Mouse (Mus musculus) bone marrow, adult 2 months (tissue): ENCODE data around the gene 2900026A02Rik.

Experiments
- CTCF ChIP-seq: fragments of 200-500 bp; IDR thresholded peaks from 2 replicates; pipeline ENCODE4 v1.5.1; 2011; ENCODE audit warnings: low read length, control low read depth; ENCODE audit not compliant: control insufficient read depth, insufficient read depth
- POLR2A ChIP-seq: fragments of 200-500 bp; IDR thresholded peaks from 2 replicates; pipeline ENCODE4 v1.6.1; 2011; ENCODE audit warnings: low read depth, mild to moderate bottlenecking, control low read depth, low read length, borderline replicate concordance; ENCODE audit not compliant: control insufficient read depth

GRCm38 (mm10) chr5:113090750-113091149 lies 130.3 kb downstream of the 2900026A02Rik start:
- TF ChIP-seq CTCF (no peak), POLR2A (no peak)
